Mouse (Mus musculus): ENCODE measurements at regions not wholly inside any gene's neighbourhood (a gene's known extent, or its start where the extent isn't known, plus 50 kb on each side); places are given as distances from the start of the nearest gene placed in this dataset.
A peak's percentile ranks its signal among the peaks of the same experiment; 100 is the strongest.

- no peak for DNase-seq (ENCODE audit: low read depth)
- TF ChIP-seq CTCF (IDR thresholded peaks at IDR 0.05; ENCODE audit: borderline replicate concordance, extremely low read depth, insufficient read depth, insufficient read length) (no peak), POLR2A (IDR thresholded peaks at IDR 0.05; ENCODE audit: borderline replicate concordance, extremely low read depth, insufficient read depth, insufficient read length, poor library complexity, severe bottlenecking) (no peak)
These were observed 301.0 kb upstream of the Ttc14 start for GRCm38 (mm10) chr3:33498645-33499044.

- TF ChIP-seq CTCF (IDR thresholded peaks at IDR 0.05; ENCODE audit: borderline replicate concordance, extremely low read depth, insufficient read depth, insufficient read length) (no peak), POLR2A (IDR thresholded peaks at IDR 0.05; ENCODE audit: borderline replicate concordance, extremely low read depth, insufficient read depth, insufficient read length, poor library complexity, severe bottlenecking) (no peak)
- DNase-seq (ENCODE audit: low read depth) = no peak
These were observed 291.4 kb upstream of the Ttc14 start for GRCm38 (mm10) chr3:33508277-33508676.

GRCm38 (mm10) chr3:33544161-33544560 lies 255.5 kb upstream of the Ttc14 start:
- TF ChIP-seq CTCF (IDR thresholded peaks at IDR 0.05; ENCODE audit: borderline replicate concordance, extremely low read depth, insufficient read depth, insufficient read length) (no peak), POLR2A (IDR thresholded peaks at IDR 0.05; ENCODE audit: borderline replicate concordance, extremely low read depth, insufficient read depth, insufficient read length, poor library complexity, severe bottlenecking) (no peak)
- DNase-seq (ENCODE audit: low read depth) = no peak

GRCm38 (mm10) chr3:33562670-33563360 lies 236.8 kb upstream of the Ttc14 start:
- TF ChIP-seq CTCF (IDR thresholded peaks at IDR 0.05; ENCODE audit: borderline replicate concordance, extremely low read depth, insufficient read depth, insufficient read length) = no peak
- no peak for TF ChIP-seq POLR2A (IDR thresholded peaks at IDR 0.05; ENCODE audit: borderline replicate concordance, extremely low read depth, insufficient read depth, insufficient read length, poor library complexity, severe bottlenecking)
- DNase-seq (ENCODE audit: low read depth) = peak; percentile 47

- TF ChIP-seq CTCF (IDR thresholded peaks at IDR 0.05; ENCODE audit: borderline replicate concordance, extremely low read depth, insufficient read depth, insufficient read length) = no peak
- no peak for DNase-seq (ENCODE audit: low read depth)
These were observed 219.0 kb upstream of the Ttc14 start for GRCm38 (mm10) chr3:33580599-33580998.

- no peak for DNase-seq (ENCODE audit: low read depth)
- TF ChIP-seq CTCF (IDR thresholded peaks at IDR 0.05; ENCODE audit: borderline replicate concordance, extremely low read depth, insufficient read depth, insufficient read length) (no peak), POLR2A (IDR thresholded peaks at IDR 0.05; ENCODE audit: borderline replicate concordance, extremely low read depth, insufficient read depth, insufficient read length, poor library complexity, severe bottlenecking) (no peak)
These were observed 185.4 kb upstream of the Ttc14 start for GRCm38 (mm10) chr3:33614206-33614605.

- no peak for DNase-seq (ENCODE audit: low read depth)
- TF ChIP-seq POLR2A (IDR thresholded peaks at IDR 0.05; ENCODE audit: borderline replicate concordance, extremely low read depth, insufficient read depth, insufficient read length, poor library complexity, severe bottlenecking) = no peak
- TF ChIP-seq CTCF (IDR thresholded peaks at IDR 0.05; ENCODE audit: borderline replicate concordance, extremely low read depth, insufficient read depth, insufficient read length) = no peak
These were observed 182.8 kb upstream of the Ttc14 start for GRCm38 (mm10) chr3:33616871-33617270.

GRCm38 (mm10) chr3:33632928-33633514 lies 166.6 kb upstream of the Ttc14 start:
- TF ChIP-seq POLR2A (IDR thresholded peaks at IDR 0.05; ENCODE audit: borderline replicate concordance, extremely low read depth, insufficient read depth, insufficient read length, poor library complexity, severe bottlenecking) (no peak), CTCF (IDR thresholded peaks at IDR 0.05; ENCODE audit: borderline replicate concordance, extremely low read depth, insufficient read depth, insufficient read length) (no peak)
- no peak for DNase-seq (ENCODE audit: low read depth)

- no peak for TF ChIP-seq POLR2A (IDR thresholded peaks at IDR 0.05; ENCODE audit: borderline replicate concordance, extremely low read depth, insufficient read depth, insufficient read length, poor library complexity, severe bottlenecking)
- peak; percentile 1 for DNase-seq (ENCODE audit: low read depth)
These were observed 141.0 kb upstream of the Ttc14 start for GRCm38 (mm10) chr3:33658597-33658996.

Data from brain, embryonic 14.5 days (tissue).